Mouse (Mus musculus) granulocyte monocyte progenitor cell, adult 5-6 weeks (primary cell): ENCODE results near the gene Upp2. TPM values are rescaled to one million over a fixed set of nuclear protein-coding genes. Genes with fewer than 3 reads are reported as not detected.

Experiments used
- ATAC-seq: replicated peaks from 2 replicates; pipeline ENCODE4 v1.8.0; 2016; ENCODE audit warnings: mild to moderate bottlenecking, moderate TSS enrichment, inconsistent platforms; ENCODE audit not compliant: poor library complexity, severe bottlenecking
- total RNA-seq, 2 experiments: library from RNA; stranded (forward) in 1 of 2; stranded (reverse) in 1 of 2; fragments of 200-712, 200-1000 nt in 1 of 2; fragments of >200 nt in 1 of 2; fragmentation: Nextera tagmentation in 1 of 2; gene quantifications; 2 replicates each; pipeline ENCODE4 v1.2.3; 2014 to 2017

The Upp2 gene
- total RNA-seq (2014; fragmentation: Nextera tagmentation) (0.09 TPM in 1 of 2 replicates, not detected in the other), total RNA-seq (2017) (not detected in 2 replicates)

DNA sequence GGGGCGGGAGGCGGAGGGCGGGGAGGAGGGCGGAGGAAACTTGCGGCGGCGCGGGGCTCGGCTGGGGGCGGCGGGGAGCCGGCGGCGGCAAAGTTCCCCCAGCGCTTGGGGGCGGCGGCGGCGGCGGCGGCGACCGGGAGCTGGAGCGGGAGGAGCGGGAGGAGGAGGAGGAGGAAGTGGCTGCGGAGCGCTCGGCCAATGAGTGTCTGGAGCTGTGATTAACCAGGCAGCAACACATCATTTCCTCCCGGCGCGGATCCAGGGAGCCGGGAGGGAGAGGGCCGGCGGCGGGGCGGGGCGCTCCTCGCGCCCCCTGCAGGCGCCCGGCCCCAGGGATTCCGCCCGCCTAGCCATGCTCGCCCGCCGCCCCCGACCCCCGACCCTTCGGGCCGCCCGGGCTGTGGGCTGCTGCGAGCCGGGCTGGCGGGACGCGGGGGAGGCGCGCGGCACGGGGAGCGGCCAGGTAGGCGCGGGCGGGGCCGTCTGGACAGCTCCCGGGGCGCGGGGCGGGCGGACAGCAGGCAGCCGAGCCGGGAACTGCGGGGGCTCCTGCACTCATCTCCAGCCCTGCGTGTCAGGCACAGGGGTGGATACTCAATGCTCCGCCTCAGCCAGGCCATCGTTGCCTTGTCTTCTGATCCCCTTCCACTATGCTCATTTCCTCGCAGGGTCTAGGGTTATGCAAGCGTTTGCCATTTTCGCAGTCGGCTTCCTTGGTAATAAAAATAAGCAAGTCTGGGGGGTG, at the start of gene Upp2, which contains the start of gene Acvr1:
Gene Upp2 (plus strand): TSS at position 233 of the 745 bp plus-strand sequence.
Gene Acvr1 (minus strand): TSS at position 92 of the 745 bp plus-strand sequence.
- ATAC-seq, result peak; percentile 86

DNA sequence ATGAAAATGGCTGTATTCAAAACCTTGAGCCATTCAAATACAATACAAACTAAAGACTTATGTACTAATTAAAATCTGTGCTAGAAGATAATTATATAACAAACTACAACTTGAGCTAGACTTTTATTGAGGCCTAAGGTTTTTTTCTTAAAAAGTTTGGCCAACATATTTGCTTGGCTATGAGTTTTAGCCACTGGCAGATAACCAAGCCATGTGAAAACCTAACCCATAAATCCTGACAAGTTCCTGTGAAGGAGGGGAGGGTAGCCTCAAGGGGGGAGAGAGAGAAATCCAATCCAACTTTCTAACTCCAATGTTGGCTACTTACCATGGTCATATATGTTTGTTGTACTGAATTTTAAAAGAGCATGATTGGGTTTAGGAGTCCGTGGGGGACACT, 48.6 kb upstream of the Upp2 start:
- ATAC-seq, result no peak

DNA sequence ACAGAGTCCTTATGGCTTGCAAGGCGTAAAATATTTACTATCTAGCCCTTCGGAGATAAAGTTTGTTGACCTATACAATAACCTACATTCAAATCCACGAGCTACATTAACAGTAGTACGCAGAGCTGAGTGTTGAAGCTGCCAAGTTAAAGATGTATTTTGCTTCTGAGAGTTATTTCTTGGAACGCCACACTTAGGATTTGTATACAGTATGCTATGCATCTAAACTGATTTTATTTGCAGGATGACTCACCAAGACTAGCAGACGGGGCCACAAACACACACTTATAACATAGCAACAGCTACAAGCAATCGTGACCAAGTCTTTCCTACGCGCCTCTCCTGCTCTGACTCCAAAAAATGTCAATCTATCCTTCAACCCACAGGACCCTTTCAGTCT, 46.4 kb upstream of the Upp2 start:
- ATAC-seq, result no peak

DNA sequence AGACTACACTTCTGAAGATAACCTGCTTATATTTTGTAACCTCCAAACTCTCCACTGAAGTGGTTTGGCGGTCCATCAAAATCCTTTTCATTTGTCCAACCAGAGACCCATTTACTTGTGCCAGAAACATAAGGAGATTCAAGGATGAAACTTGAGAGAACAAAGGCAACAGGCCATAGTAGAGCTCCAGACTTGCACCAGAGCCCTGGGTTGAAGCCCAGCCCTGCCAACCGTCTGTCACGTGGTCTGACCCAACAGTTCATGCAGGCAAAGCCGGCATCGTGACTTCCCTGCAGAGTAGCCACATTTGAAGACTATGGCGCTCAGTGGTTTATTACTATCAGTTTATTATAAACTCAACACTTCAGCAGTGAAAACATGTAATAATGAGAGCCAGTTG, 45.5 kb upstream of the Upp2 start:
- ATAC-seq, result no peak

- no peak for ATAC-seq
Measured at GRCm38 (mm10) chr2:58523097-58523496, 44.0 kb upstream of the Upp2 start.

DNA sequence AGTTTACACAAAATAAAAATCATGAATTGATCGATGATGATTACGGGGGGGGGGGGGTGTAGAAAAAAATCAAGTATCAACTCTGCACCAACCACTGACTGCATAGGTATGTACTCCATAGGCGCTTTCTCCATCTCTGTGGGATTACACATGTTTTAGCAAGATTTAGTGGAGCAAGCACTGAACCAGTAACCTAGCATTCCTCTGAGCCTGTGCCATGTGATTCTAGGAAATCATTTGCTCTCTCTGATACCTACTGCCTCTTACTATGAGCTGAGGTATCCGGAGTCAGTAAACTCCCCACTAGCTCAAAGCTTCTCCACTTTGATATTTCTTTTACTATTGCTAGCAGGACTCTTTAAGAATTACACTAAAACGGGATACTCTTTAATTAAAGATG, 43.2 kb upstream of the Upp2 start:
- no peak for ATAC-seq

DNA sequence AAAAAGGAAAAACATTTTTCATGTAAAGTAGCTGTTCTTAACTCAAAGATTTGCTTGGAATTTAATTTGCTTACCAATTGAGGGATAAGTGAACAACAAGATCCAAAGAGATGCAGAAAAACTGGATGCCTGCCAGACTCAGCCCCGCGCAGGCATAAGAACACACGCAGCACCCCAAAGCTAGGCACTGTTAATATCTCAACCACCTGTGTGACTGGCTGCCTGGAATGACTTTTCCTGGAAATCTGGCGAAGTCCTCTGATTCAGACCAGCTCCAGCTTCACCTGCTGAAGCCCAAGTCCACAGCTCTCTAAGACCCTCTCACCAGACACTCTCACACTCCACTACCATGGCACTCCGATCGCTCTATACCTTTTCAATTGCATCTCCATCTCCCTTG, 42.7 kb upstream of the Upp2 start:
- no peak for ATAC-seq

- no peak for ATAC-seq
Measured at GRCm38 (mm10) chr2:58527786-58528185, 39.3 kb upstream of the Upp2 start.

DNA sequence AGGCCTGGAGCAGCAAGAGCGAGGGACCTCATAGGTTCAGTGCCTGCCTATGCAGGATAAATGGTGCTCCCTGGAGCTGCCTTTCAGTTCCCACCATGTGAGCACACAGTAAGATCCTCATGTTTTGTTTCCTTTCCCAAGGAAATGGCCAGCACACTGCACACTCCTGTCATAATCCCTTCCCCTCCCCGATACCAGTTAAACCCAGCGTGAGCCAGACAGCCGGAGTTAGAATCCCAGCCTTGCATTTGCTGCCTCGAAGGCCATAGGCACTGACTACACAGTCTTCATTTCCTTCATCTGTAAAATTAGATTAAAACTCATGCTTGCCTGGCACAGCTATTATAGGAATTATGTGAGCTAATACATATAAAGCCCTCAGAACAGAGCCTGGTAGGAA, 37.7 kb upstream of the Upp2 start:
- no peak for ATAC-seq

GRCm38 (mm10) chr2:58529860-58530440, 37.1 kb upstream of the Upp2 start:
- no peak for ATAC-seq

DNA sequence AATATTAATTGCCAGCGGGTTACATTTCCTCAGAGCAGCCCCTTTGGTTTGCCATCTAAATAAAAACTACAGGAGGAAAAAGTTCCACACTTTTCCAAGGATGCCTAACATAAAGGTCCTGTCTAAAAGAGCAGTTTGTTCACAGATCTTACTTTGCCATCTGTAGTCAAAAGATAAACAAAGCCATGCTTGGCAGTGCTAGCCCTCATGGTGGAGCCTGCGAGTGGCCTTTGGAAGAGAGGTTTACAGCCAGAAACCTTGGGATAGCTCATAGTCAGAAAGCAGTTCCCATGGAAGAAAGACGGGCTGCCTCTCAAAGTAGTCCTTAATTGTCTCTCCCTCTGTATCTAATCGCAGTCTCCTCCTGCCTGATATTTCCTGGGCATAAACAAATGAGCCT, 36.6 kb upstream of the Upp2 start:
- no peak for ATAC-seq

DNA sequence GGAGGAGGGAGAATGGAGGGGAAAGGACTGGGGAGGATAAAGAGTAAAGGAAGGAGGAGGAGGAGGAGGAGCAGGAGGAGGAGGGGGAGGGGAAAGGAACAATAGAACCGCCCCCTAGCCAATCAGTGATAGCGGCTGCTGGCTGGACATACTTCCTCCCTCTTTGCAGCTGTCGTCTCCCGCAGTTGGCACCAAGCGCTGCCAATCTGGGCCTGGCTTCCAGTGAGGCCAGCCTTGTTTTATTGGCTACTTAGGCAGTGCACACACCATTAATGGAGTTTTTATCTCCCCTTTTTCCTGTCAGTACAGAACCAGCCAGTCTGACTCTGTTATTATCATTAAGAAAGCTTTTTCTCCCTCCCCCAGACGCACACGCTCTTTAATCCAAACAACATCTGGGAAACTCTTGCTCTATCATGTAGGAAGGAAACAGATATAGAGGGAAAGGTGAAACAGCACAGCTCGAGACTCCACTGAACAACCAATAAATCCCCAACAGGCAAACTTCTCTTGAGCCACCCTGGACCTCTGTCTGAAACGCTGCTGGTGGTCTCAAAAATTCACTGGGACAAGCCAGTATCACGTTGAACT, 34.7 kb upstream of the Upp2 start:
- ATAC-seq, result peak; percentile 27

DNA sequence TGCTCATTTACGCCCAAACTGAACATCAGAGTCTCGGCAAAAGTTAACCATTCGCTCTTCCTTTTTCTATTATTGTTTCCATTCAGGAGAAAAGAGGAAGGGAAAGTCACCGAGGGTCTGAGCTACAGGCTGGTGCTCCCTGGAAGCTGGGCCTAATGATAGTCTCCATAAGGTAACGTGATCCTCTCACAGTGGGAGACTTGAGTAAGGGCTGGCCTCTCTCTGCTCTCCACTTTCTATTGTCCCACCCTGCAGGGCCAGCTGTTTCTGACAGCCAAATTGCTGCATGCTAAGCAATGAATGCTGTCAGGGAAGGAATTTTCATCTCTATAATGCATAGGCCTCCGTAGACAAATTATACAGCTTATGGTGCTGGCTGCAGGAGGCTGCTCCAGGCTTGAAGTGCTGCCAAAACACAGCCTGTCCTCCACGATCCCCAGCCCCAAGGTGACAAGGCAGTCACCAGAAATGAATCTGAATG, 33.5 kb upstream of the Upp2 start:
- ATAC-seq, result peak; percentile 85

GRCm38 (mm10) chr2:58534379-58534778, 32.7 kb upstream of the Upp2 start:
- peak; percentile 78 for ATAC-seq

- no peak for ATAC-seq
Measured at GRCm38 (mm10) chr2:58535233-58535632, 31.9 kb upstream of the Upp2 start.

- no peak for ATAC-seq
Measured at GRCm38 (mm10) chr2:58536796-58537195, 30.3 kb upstream of the Upp2 start.

DNA sequence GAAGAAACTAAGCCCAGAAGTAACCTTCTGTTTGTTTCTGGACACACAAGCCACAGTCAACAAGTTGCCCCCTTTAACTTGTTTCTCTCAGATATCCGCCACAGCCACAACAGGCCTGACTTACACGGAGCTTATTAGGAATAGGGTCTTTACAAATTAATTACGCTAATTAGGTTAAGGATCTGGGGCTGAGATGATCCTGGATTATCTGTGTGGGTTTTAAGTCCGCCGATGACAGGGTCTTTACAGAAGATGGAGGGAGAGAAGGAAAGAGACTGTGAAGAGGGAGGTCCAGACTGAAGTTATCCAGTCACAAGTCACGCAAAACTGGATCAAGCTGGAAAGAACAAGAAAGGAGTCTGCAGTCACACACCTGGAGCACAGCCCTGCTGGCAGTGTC, 28.9 kb upstream of the Upp2 start:
- ATAC-seq, result no peak

GRCm38 (mm10) chr2:58543252-58543651, 23.8 kb upstream of the Upp2 start:
- ATAC-seq, result no peak

DNA sequence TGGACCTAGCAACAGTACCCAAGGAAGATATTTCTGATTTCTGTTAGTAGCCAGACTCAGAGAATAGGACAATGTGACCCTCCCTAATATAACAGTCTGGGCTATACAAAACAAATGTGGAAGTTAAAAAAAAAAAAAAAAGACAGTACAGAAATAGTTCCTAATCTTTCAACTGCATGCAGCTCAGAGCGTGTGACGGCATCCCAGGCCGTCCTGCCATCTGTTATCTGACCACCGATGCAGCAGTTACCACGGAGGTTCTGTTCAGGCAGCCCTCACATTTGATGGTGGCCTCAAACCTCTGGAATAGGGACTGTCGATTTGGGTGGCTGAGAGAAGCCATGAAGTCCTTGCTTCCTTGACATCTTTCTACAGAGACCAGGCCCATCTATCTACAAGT, 22.7 kb upstream of the Upp2 start:
- no peak; the same call in 1 of the 2 replicates for ATAC-seq

DNA sequence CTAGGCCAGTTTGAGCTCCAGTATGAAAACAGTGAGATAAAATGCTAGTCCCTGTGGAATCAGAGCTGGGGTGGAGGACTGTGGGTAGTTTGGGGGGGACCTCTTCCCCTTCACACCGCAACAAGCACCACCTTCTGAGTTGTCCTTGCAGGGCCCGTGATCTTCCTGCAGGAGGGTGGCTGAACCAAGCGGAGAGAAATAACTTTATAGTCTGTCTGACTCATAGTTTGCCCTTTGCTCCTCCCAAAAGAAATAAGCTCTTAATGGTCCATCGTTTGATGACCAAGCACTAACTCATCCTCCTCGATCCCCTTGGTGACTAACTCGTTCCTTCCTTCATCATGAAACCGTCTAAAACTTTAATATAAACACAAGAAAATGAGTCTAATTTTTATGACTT, 20.8 kb upstream of the Upp2 start:
- no peak for ATAC-seq

GRCm38 (mm10) chr2:58548943-58549342, 18.2 kb upstream of the Upp2 start:
- no peak for ATAC-seq
